Mouse (Mus musculus) stomach, embryonic 15.5 days (tissue): ENCODE data around the gene Ncf2. TPM values are rescaled to one million over a fixed set of nuclear protein-coding genes. Genes with fewer than 3 reads are reported as not detected.
"Not testable (repeated sequence)": the region's sequence is repeated elsewhere in the genome, so short reads cannot be mapped to it uniquely, and the experiment has no call there.

Experiments used
- ATAC-seq: fragments of 200-750 bp; cut with Nextera tagmentation; 2 replicates; pipeline ENCODE4 v1.8.0; 2017; ENCODE audit warnings: low read depth, moderate number of reproducible peaks, moderate TSS enrichment; ENCODE audit not compliant: insufficient read depth, low FRiP score
- H3K27ac ChIP-seq: fragments of 300-500 bp; sonication (generic); 2 replicates; pipeline ENCODE4 v1.5.1; 2015; ENCODE audit warnings: mild to moderate bottlenecking, inconsistent platforms
- H3K27me3 ChIP-seq: fragments of 300-500 bp; sonication (generic); replicated peaks from 2 replicates; pipeline ENCODE4 v1.6.1; 2015; ENCODE audit warnings: inconsistent platforms
- H3K36me3 ChIP-seq: fragments of 300-500 bp; sonication (generic); 2 replicates; pipeline ENCODE4 v1.6.1; 2015; ENCODE audit warnings: inconsistent platforms
- H3K4me1 ChIP-seq: fragments of 300-500 bp; sonication (generic); 2 replicates; pipeline ENCODE4 v1.6.1; 2015; ENCODE audit warnings: inconsistent platforms
- H3K4me2 ChIP-seq: fragments of 300-500 bp; sonication (generic); 2 replicates; pipeline ENCODE4 v1.6.1; 2015; ENCODE audit warnings: mild to moderate bottlenecking, inconsistent platforms
- H3K4me3 ChIP-seq: fragments of 300-500 bp; sonication (generic); replicated peaks from 2 replicates; pipeline ENCODE4 v1.5.1; 2015; ENCODE audit warnings: inconsistent platforms
- H3K9ac ChIP-seq: fragments of 300-500 bp; sonication (generic); 2 replicates; pipeline ENCODE4 v1.6.1; 2015; ENCODE audit warnings: inconsistent platforms
- H3K9me3 ChIP-seq: fragments of 300-500 bp; sonication (generic); 2 replicates; pipeline ENCODE4 v1.6.1; 2016; ENCODE audit warnings: inconsistent platforms
- WGBS: fragments of 180-500 bp; shearing (Covaris S2); methylation state at CpG from one replicate; pipeline ENCODE4 v1.1.7; 2015; 5-methylcytosine and 5-hydroxymethylcytosine counted together
- polyA plus RNA-seq: library from polyadenylated mRNA; unstranded; fragments of >200 nt; fragmentation: Nextera tagmentation; extraction: Ambion mirVana; gene quantifications from 2 replicates; pipeline ENCODE4 v1.2.1, GENCODE M21; 2015

Gene Ncf2
- polyA plus RNA-seq = 6.1 and 7.0 TPM in 2 replicates

DNA sequence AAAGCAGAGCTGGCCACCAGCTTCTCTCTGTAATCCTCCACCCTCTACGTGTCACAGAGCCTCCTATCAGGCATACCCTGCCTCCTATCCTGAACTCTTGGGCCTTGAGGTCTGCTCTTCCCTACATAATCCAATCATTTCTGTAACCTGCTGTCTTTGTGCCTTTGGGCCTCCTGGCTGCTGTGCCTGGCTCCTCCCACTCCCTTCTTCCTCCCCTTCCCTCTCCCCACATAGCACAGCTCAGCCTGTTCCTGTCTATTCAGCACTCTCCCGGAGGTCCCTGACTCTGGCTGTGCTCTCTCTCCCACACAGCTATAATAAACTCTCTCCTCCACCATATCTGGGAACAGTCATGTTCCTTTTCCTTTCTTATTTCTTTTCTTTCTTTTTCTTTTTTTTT is at the start of gene Ncf2:
Ncf2 (plus strand) TSS at position 298 of the 400 bp plus-strand sequence.
- Histone ChIP-seq H3K36me3 (no peaks in the 10 kb centered on the region), H3K9ac (no peak within 1 kb of the TSS), H3K4me1 (no peaks in the 10 kb centered on the region), H3K9me3 (no peaks in the 10 kb centered on the region), H3K27me3 (no peaks in the 10 kb centered on the region), H3K4me3 (no peak within 1 kb of the TSS), H3K27ac (peak within 1 kb of the TSS; percentile 2), H3K4me2 (no peak within 1 kb of the TSS)
- peak; percentile 86; the same call in 1 of the 2 replicates for ATAC-seq
- WGBS = 16% methylated on average over 2 of the region's 2 CpGs

GRCm38 (mm10) chr1:152750312-152750965 is 49.6 kb upstream of the Ncf2 start, which contains the start of gene Apobec4:
Apobec4 (plus strand) TSS chr1:152750551.
- Histone ChIP-seq H3K9me3 (no peaks in the 10 kb centered on the region), H3K9ac (no peak within 1 kb of the TSS), H3K4me3 (no peak within 1 kb of the TSS), H3K27me3 (no peaks in the 10 kb centered on the region), H3K4me2 (no peak within 1 kb of the TSS), H3K4me1 (no peaks in the 10 kb centered on the region), H3K27ac (no peak within 1 kb of the TSS), H3K36me3 (no peaks in the 10 kb centered on the region)
- 64% methylated on average over 13 of the region's 13 CpGs for WGBS
- no peak for ATAC-seq

- no peak overlapping the region for H3K27ac ChIP-seq
- H3K9me3 ChIP-seq = no peaks in the 10 kb centered on the region
- no peak overlapping the region for H3K4me2 ChIP-seq
- WGBS = 75% methylated on average over 2 of the region's 2 CpGs
- no peak overlapping the region for H3K9ac ChIP-seq
- no peaks in the 10 kb centered on the region; the same call in 1 of the 2 replicates for H3K27me3 ChIP-seq
- no peaks in the 10 kb centered on the region for H3K36me3 ChIP-seq
- H3K4me3 ChIP-seq = no peak overlapping the region
- H3K4me1 ChIP-seq = peaks cover 6% of the 10 kb centered on the region; the same call in 1 of the 2 replicates
- ATAC-seq = no peak
Observed at GRCm38 (mm10) chr1:152761791-152762190, 38.2 kb upstream of the Ncf2 start.

DNA sequence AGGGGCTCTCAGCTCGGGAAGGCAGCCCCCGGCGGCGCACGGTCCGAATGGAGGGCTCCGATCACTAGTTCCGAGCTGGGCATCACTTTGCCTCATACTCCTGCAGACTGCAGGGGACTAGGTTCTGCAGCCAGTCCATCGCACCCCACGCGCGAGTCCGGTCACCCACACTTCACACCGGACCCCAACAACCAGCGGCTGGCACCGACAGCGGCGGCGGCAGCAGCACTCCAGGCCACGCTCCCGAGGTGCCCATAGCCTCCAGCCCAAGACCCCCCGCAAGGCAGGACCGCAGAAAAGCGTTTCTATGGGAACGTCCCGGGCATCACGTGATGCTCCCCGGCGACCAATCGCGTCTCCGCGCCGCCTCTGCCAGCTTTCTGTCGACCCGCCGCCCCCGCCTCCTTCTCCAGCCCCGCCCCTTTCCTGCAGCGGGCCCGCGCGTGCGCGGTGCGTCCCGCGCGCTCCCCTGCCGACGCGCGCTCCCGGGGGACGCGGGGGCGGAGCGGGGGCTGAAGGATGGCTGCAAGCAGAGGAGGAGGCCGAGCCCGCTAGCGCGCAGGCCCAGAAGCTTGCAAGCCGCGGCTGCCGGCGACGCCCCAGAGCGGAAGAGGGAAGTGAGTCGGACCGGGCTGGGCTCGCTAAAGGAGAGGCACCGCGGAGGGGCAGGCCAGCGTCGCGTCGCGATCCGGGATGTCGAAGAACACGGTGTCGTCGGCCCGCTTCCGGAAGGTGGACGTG is 33.8 kb upstream of the Ncf2 start, which contains the start of the genes Rgl1 and Arpc5:
Rgl1 (minus strand) TSS at position 320 of the 741 bp plus-strand sequence.
Arpc5 (plus strand) TSS at position 511 of the 741 bp plus-strand sequence.
- H3K27ac ChIP-seq = peak within 1 kb of the TSS; percentile 90
- peaks cover 3% of the 10 kb centered on the region; the same call in 1 of the 2 replicates for H3K36me3 ChIP-seq
- peak within 1 kb of the TSS; percentile 97 for H3K4me2 ChIP-seq
- no peaks in the 10 kb centered on the region; the same call in 1 of the 2 replicates for H3K27me3 ChIP-seq
- peak within 1 kb of the TSS; percentile 98 for H3K4me3 ChIP-seq
- peak; percentile 98 for ATAC-seq
- H3K4me1 ChIP-seq = peaks cover 6% of the 10 kb centered on the region; the same call in 1 of the 2 replicates
- under 1% methylated on average over 85 of the region's 86 CpGs for whole genome bisulfite sequencing
- no peaks in the 10 kb centered on the region for H3K9me3 ChIP-seq
- peak within 1 kb of the TSS; percentile 96 for H3K9ac ChIP-seq

GRCm38 (mm10) chr1:152766804-152767748 is 32.9 kb upstream of the Ncf2 start:
- peaks cover 6% of the 10 kb centered on the region; the same call in 1 of the 2 replicates for H3K4me1 ChIP-seq
- H3K27ac ChIP-seq = peak overlapping the region; percentile 90
- peaks cover 7% of the 10 kb centered on the region; the same call in 1 of the 2 replicates for H3K36me3 ChIP-seq
- peak overlapping the region; percentile 97 for H3K4me2 ChIP-seq
- H3K9me3 ChIP-seq = no peaks in the 10 kb centered on the region
- 1% methylated on average over 58 of the region's 60 CpGs for WGBS
- H3K9ac ChIP-seq = peak overlapping the region; percentile 96
- H3K4me3 ChIP-seq = peak overlapping the region; percentile 98
- peak; percentile 56 for ATAC-seq
- H3K27me3 ChIP-seq = no peaks in the 10 kb centered on the region; the same call in 1 of the 2 replicates

DNA sequence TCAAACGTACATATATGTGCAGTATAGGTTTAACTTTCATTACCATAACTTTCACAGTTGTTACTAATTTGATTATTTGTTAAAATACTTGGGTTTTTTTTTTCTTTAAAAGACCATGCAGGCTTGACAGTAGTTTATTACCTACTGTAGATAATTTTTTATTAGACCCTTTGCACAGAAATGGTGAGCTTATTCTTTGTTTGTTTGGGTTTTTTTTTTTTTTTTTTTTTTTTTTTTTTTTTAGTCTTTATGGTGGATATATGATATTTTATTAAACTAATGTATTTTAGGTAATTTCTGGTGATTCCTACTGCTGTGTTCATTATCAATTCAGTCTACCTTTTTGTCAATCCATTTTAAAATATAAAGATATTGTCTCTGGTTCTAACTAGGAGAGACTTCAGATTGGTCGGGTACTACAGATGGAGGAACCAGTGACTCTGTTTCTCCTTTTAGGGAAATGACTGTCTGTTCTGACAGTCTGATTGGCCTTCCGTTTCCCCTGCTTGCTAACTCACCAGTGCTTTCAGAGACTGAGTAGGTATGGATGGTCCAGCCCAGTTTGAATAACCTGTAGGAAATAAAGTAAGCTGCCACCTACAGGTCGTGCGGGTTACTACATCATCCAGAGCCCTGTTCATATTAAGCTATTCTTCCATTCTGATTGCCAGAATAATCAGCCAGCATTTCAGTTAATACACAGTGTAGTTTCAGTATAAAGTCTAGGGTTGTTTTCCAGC is 32.1 kb upstream of the Ncf2 start:
- Histone ChIP-seq H3K27me3 (no peaks in the 10 kb centered on the region; the same call in 1 of the 2 replicates), H3K9ac (no peak overlapping the region), H3K4me2 (peak overlapping the region; percentile 97), H3K9me3 (no peaks in the 10 kb centered on the region), H3K4me1 (peaks cover 6% of the 10 kb centered on the region; the same call in 1 of the 2 replicates), H3K36me3 (peaks cover 12% of the 10 kb centered on the region), H3K27ac (no peak overlapping the region), H3K4me3 (no peak overlapping the region)
- ATAC-seq = peak; percentile 24; the same call in 1 of the 2 replicates
- WGBS = 8% methylated on average over 5 of the region's 5 CpGs

GRCm38 (mm10) chr1:152771016-152771415 is 29.0 kb upstream of the Ncf2 start:
- no peaks in the 10 kb centered on the region for H3K4me1 ChIP-seq
- H3K4me2 ChIP-seq = no peak overlapping the region
- 89% methylated on average over 9 of the region's 9 CpGs for WGBS
- no peaks in the 10 kb centered on the region for H3K27me3 ChIP-seq
- no peak overlapping the region for H3K27ac ChIP-seq
- no peak for ATAC-seq
- no peak overlapping the region for H3K9ac ChIP-seq
- no peak overlapping the region for H3K4me3 ChIP-seq
- no peaks in the 10 kb centered on the region for H3K9me3 ChIP-seq
- peaks cover 25% of the 10 kb centered on the region for H3K36me3 ChIP-seq

DNA sequence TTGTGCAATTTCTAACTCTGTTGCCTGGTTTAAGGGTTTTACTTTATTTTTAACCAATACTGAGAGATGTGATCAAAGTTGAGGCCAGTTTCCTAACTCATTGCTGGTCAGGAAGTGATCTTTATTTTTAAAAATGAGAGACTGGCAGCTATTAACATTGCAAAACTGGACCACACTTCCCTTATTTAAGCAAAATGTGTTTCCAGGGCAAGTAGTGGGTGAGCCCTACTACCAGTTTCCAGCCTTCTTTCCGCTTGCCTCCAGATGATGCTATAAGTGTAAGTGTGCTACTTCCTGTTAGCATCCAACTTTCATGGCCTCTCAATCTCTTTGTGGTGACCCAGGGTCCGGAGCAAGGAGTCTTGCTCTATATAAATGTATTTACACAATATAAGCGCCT is 25.4 kb upstream of the Ncf2 start:
- not testable (repeated sequence) for H3K27ac ChIP-seq, H3K4me3 ChIP-seq, ATAC-seq, H3K9ac ChIP-seq, H3K9me3 ChIP-seq, H3K4me2 ChIP-seq, H3K4me1 ChIP-seq, H3K27me3 ChIP-seq
- peaks cover 33% of the 10 kb centered on the region for H3K36me3 ChIP-seq
- WGBS = 85% methylated on average over 3 of the region's 3 CpGs

DNA sequence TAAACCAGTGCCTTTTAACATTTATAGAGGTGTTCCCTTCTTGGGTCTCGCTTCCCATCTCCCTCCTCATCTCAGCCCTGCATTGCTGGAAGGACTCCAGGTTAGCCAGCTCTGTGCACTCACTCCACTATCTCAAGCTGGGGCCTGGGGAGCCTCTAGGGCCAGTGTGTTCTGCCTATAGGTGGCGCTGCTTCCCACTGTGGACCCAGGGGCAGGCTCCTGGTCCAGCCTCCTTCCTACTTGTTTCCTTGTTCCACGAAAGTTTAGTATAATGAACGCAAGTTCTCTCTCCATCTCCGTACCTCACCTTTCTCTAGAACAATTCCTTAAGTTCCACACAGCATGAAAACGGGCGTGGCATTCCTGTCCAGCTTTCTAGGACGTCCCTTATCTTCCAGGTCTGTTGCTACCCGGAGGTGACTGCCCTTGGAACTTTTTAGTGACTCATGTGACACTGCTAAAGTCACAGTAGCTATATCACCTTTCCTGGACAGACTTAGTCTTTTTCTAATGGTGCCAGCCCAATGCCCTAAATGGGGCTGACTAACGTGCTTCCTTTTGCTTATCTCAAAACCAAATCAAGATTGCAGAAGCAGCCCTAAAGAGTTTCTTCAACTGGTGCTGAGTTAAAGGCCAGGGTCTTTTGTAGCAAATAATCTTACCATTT is 20.8 kb upstream of the Ncf2 start:
- Histone ChIP-seq H3K9me3 (no peaks in the 10 kb centered on the region), H3K4me1 (no peaks in the 10 kb centered on the region), H3K4me2 (no peak overlapping the region), H3K9ac (no peak overlapping the region), H3K27me3 (no peaks in the 10 kb centered on the region), H3K36me3 (peaks cover 16% of the 10 kb centered on the region), H3K27ac (no peak overlapping the region), H3K4me3 (no peak overlapping the region)
- ATAC-seq = peak; percentile 75
- 27% methylated on average over 10 of the region's 10 CpGs for WGBS

GRCm38 (mm10) chr1:152784620-152785019 is 15.4 kb upstream of the Ncf2 start:
- H3K27ac ChIP-seq = no peak overlapping the region
- no peaks in the 10 kb centered on the region for H3K36me3 ChIP-seq
- H3K4me3 ChIP-seq = no peak overlapping the region
- no peak overlapping the region for H3K4me2 ChIP-seq
- WGBS = 96% methylated on average over 8 of the region's 8 CpGs
- H3K4me1 ChIP-seq = peaks cover 2% of the 10 kb centered on the region; the same call in 1 of the 2 replicates
- H3K9ac ChIP-seq = no peak overlapping the region
- ATAC-seq = no peak
- no peaks in the 10 kb centered on the region for H3K9me3 ChIP-seq
- H3K27me3 ChIP-seq = no peaks in the 10 kb centered on the region
